Mouse (Mus musculus): ENCODE results near the gene Dclk2. TPM values are rescaled to one million over a fixed set of nuclear protein-coding genes. Genes with fewer than 3 reads are reported as not detected.

The Dclk2 gene
- 10 to 100 TPM in 1 of 2 experiments, 1 to 10 TPM in 1; 7.1 to 35.2 TPM for polyA plus RNA-seq (2017; shearing (Covaris generic))

GRCm38 (mm10) chr3:86920343-86921083 is at the start of gene Dclk2:
Gene Dclk2, minus strand, starts transcription at chr3:86920852.

Other genes starting within 250 kb of the Dclk2 start
- 100 to 1,000 TPM in 1 of 2 experiments, 10 to 100 TPM in 1; 97.1 to 113 TPM for gene Cd1d1, start 78.6 kb upstream of the Dclk2 start, polyA plus RNA-seq (2017; shearing (Covaris generic))